Mouse (Mus musculus) intestine, embryonic 14.5 days (tissue): Measurements from ENCODE around the gene Cyp3a16. TPM values are rescaled to one million over a fixed set of nuclear protein-coding genes. Genes with fewer than 3 reads are reported as not detected.
"Not testable (repeated sequence)": the region's sequence is repeated elsewhere in the genome, so short reads cannot be mapped to it uniquely, and the experiment has no call there.

Source experiments
- ATAC-seq: fragments of 200-750 bp; cut with Nextera tagmentation; replicated peaks from 2 replicates; pipeline ENCODE4 v1.8.0; 2017; ENCODE audit warnings: low read depth, moderate number of reproducible peaks, moderate TSS enrichment, moderate library complexity; ENCODE audit not compliant: low FRiP score, low TSS enrichment
- DNase-seq: peaks from one replicate; pipeline ENCODE4 v3.0.0-alpha.2; 2018; ENCODE audit warnings: low spot score
- H3K27ac ChIP-seq: fragments of 300-500 bp; sonication (generic); 2 replicates; pipeline ENCODE4 v1.5.1; 2014; ENCODE audit warnings: low read depth, mild to moderate bottlenecking, control low read depth
- H3K27me3 ChIP-seq: fragments of 300-500 bp; sonication (generic); replicated peaks from 2 replicates; pipeline ENCODE4 v1.6.1; 2014; ENCODE audit warnings: low read length, control low read depth; ENCODE audit not compliant: control insufficient read depth, insufficient read depth
- H3K36me3 ChIP-seq: fragments of 300-500 bp; sonication (generic); 2 replicates; pipeline ENCODE4 v1.6.1; 2014; ENCODE audit warnings: low read length, control low read depth; ENCODE audit not compliant: control insufficient read depth, insufficient read depth
- H3K4me1 ChIP-seq: fragments of 300-500 bp; sonication (generic); replicated peaks from 2 replicates; pipeline ENCODE4 v1.6.1; 2014; ENCODE audit warnings: low read length, control low read depth, mixed read lengths; ENCODE audit not compliant: control insufficient read depth, insufficient read depth
- H3K4me2 ChIP-seq: fragments of 300-500 bp; sonication (generic); 2 replicates; pipeline ENCODE4 v1.6.1; 2014; ENCODE audit warnings: low read length
- H3K4me3 ChIP-seq: fragments of 300-500 bp; sonication (generic); 2 replicates; pipeline ENCODE4 v1.5.1; 2014; ENCODE audit warnings: low read depth, low read length, control low read depth, mixed read lengths
- H3K9ac ChIP-seq: fragments of 300-500 bp; sonication (generic); 2 replicates; pipeline ENCODE4 v1.6.1; 2014; ENCODE audit warnings: mild to moderate bottlenecking, low read length
- H3K9me3 ChIP-seq: fragments of 300-500 bp; sonication (generic); 2 replicates; pipeline ENCODE4 v1.6.1; 2016; ENCODE audit warnings: low read length, control low read depth; ENCODE audit not compliant: control insufficient read depth
- WGBS: fragments of 180-500 bp; shearing (Covaris S2); extraction: QIAGEN DNeasy Blood & Tissue Kit; methylation state at CpG from one replicate; pipeline ENCODE4 v1.1.7; 2014; 5-methylcytosine and 5-hydroxymethylcytosine counted together
- polyA plus RNA-seq: library from polyadenylated mRNA; unstranded; fragments of >200 nt; fragmentation: Nextera tagmentation; extraction: Ambion mirVana; gene quantifications from 2 replicates; pipeline ENCODE4 v1.2.1, GENCODE M21; 2014

Cyp3a16 gene
- not detected in 2 replicates for polyA plus RNA-seq

DNA sequence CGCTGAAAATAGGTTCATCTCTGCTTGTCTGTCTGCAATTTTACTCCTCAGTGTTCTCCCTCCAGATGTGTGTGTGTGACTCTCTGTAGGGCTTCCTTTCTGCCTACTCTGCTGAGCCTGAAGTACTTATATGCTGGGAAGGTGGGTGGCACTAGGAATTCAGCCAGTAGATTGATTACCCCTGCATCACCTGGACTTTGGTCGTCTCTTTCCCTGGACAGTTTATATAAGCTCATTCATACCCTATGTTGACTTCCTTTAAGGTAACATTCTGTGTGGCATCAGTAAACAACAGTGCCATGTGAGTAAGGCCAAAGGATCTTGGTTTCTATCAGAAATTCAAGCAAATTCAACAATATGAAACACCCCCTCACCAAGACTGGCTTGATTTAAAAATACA lies at the start of gene Cyp3a16:
TSS of gene Cyp3a16 (minus strand) at position 101 of the 400 bp plus-strand sequence.
- H3K9me3 ChIP-seq, H3K4me2 ChIP-seq, H3K9ac ChIP-seq, H3K36me3 ChIP-seq, ATAC-seq, H3K4me3 ChIP-seq, H3K4me1 ChIP-seq, DNase-seq, H3K27ac ChIP-seq, H3K27me3 ChIP-seq: not testable (repeated sequence)
- WGBS = 77% methylated on average over 2 of the region's 2 CpGs

DNA sequence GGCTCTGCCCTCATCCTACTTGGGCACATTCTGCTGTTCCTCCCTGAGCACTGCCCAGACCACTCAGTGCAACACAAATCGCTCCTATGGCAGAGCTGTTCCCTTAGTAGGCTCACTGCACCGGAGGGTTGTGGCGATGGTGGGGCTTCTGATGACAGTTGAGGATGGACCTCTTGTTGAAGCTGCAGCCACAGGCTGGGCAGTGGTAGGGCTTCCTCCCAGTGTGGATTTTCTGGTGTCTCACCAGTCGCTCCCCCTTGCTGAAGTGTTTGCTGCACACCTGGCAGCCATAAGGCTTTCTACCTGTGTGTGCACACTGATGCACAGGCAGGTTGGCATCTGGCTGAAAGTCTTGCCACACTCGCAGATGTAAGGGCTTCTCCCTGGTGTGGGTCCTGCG lies 20.8 kb upstream of the Cyp3a16 start:
- no CpG with 5 or more reads among the region's 6 CpGs for WGBS
- Histone ChIP-seq H3K4me1 (no peaks in the 10 kb centered on the region), H3K9ac (no peak overlapping the region), H3K27me3 (no peaks in the 10 kb centered on the region), H3K36me3 (no peaks in the 10 kb centered on the region), H3K27ac (no peak overlapping the region), H3K9me3 (no peaks in the 10 kb centered on the region), H3K4me2 (no peak overlapping the region), H3K4me3 (no peak overlapping the region)
- ATAC-seq = no peak
- no peak for DNase-seq

DNA sequence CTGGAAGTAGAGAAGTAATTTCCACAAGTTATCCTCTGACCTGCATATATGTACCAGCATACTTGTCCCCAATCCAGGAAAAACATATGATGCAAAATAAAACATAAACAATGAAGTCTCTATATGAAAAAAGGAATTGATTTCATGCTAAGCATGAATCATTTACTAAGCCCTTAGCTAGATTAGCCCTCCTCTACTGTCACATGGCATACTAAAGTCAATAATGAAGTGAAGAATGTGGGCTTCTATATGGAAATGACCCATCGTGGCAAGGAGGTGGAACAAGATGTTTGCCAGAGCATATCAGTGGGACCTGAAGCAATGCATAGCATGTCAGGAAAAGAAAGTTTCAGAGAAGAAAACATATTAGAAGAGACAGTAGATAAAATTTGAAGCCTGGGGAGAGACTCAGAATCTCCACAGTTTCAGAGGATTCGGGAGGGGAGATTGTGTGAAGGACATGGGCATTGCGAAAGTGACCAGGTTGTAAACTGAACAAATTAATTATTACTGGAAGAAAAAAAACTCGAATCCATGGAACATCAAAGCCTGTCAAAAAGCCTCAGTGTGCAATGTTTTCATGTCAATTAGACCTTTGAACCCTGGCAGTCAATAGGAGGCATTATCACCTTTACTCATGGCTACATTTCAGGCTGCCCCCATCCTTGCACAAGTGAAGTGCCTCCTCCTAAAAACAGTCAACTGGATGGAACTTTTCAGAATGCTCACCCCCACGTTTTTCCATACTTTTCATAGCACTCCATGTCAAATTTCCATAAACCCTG lies 5.0 kb downstream of the Cyp3a16 start:
- H3K4me2 ChIP-seq = no peak overlapping the region
- no peaks in the 10 kb centered on the region for H3K27me3 ChIP-seq
- H3K9me3 ChIP-seq = 0 out of 2 replicates have a peak, but pooled peaks cover 7% of the 10 kb centered on the region
- 60% methylated on average over 5 of the region's 5 CpGs for WGBS
- DNase-seq (no peak), ATAC-seq (no peak)
- H3K4me3 ChIP-seq = no peak overlapping the region
- no peak overlapping the region for H3K27ac ChIP-seq
- H3K36me3 ChIP-seq = no peaks in the 10 kb centered on the region
- H3K4me1 ChIP-seq = no peaks in the 10 kb centered on the region
- H3K9ac ChIP-seq = no peak overlapping the region

DNA sequence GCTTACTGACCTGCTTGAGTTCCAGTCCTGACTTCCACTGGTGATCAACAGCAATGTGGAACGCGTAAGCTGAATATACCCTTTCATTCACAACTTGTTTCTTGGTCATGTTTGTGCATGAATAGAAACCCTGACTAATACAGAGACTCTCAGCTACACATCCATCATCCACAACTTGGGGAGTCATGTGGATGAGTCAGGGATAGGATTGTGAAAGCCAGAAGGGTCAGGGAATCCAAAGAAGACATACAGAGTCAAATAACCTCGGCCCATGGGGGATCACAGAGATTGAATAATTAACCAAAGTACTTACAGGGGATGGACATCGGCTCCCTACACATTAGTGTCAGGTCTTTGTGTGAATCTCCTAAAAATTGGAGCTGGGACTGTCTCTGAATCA lies 7.2 kb downstream of the Cyp3a16 start:
- ATAC-seq (no peak), DNase-seq (no peak)
- Histone ChIP-seq H3K27ac (no peak overlapping the region), H3K9me3 (0 out of 2 replicates have a peak, but pooled peaks cover 3% of the 10 kb centered on the region), H3K9ac (no peak overlapping the region), H3K4me2 (no peak overlapping the region), H3K4me3 (no peak overlapping the region), H3K4me1 (no peaks in the 10 kb centered on the region), H3K36me3 (no peaks in the 10 kb centered on the region), H3K27me3 (no peaks in the 10 kb centered on the region)
- 84% methylated on average over 4 of the region's 4 CpGs for WGBS

DNA sequence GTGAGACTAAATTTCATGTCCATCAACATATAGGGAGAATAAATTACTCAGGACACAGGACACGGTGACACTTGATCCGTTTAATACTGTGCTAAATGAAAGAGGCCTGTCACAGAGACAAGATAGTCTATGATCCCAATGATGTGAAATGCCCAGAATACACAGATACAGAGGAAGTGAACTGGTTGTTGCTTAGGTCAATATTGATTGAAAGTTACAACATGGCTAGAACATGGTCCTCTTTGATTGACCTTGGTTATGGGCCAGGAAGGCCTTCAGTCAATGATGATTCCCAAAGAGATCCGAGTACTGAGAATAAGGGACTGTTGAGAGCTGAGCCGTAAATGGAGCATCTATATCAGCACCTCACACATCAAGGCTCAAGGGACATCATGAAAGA lies 15.1 kb downstream of the Cyp3a16 start:
- ATAC-seq = no peak
- Histone ChIP-seq H3K4me1 (no peaks in the 10 kb centered on the region), H3K4me2 (no peak overlapping the region), H3K4me3 (no peak overlapping the region), H3K9ac (no peak overlapping the region), H3K27ac (no peak overlapping the region), H3K36me3 (no peaks in the 10 kb centered on the region), H3K27me3 (no peaks in the 10 kb centered on the region), H3K9me3 (0 out of 2 replicates have a peak, but pooled peaks cover 2% of the 10 kb centered on the region)
- WGBS = 82% methylated on average over 4 of the region's 4 CpGs
- no peak for DNase-seq

DNA sequence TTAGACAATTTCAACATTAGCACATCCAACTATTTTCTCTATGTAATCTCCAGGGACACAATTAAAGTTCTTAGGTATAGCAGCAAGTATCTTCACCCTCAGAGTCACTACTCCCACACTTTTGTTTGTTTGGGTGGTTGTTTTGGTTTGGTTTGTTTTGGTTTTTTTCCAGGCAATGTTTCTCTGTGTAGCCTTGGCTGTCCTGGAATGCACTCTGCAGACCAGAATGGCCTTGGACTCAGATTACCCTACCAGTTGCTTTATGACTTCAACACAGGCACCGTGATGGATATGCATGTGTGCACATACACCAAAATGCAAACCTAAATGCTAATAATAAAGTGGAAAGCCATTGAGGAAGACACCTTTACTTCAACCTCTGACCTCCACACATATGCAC lies 35.8 kb downstream of the Cyp3a16 start:
- H3K36me3 ChIP-seq = no peaks in the 10 kb centered on the region
- H3K27ac ChIP-seq = no peak overlapping the region
- no peak for DNase-seq
- no peak for ATAC-seq
- 70% methylated on average over 1 of the region's 1 CpGs for WGBS
- no peak overlapping the region for H3K4me3 ChIP-seq
- no peak overlapping the region for H3K4me2 ChIP-seq
- no peak overlapping the region for H3K9ac ChIP-seq
- H3K4me1 ChIP-seq = no peaks in the 10 kb centered on the region
- no peaks in the 10 kb centered on the region for H3K27me3 ChIP-seq
- H3K9me3 ChIP-seq = peaks cover 6% of the 10 kb centered on the region; the same call in 1 of the 2 replicates

DNA sequence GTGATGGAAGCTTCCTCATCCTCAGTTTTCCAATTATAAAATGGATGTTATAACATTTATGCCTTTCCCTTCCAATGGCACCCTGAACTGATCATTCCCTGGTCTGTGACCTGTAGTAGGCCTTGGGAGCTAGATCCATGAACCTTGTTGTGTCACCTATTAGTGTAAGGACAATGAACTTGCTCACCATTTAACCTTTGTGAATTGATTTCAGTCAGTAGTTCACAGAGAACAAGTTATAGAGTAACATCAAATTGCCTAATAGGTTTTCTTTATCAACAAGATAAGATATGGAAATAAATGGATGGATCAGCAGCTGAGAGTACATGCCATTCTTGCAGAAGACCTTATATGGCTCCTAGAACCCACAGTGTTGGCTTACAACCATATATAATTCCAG lies 38.5 kb downstream of the Cyp3a16 start:
- DNase-seq (no peak), ATAC-seq (no peak)
- H3K4me2 ChIP-seq = no peak overlapping the region
- H3K27ac ChIP-seq = no peak overlapping the region
- H3K4me3 ChIP-seq = no peak overlapping the region
- no peak overlapping the region for H3K9ac ChIP-seq
- no peaks in the 10 kb centered on the region for H3K36me3 ChIP-seq
- no peaks in the 10 kb centered on the region for H3K4me1 ChIP-seq
- 0 out of 2 replicates have a peak, but pooled peaks cover 6% of the 10 kb centered on the region for H3K9me3 ChIP-seq
- H3K27me3 ChIP-seq = no peaks in the 10 kb centered on the region

DNA sequence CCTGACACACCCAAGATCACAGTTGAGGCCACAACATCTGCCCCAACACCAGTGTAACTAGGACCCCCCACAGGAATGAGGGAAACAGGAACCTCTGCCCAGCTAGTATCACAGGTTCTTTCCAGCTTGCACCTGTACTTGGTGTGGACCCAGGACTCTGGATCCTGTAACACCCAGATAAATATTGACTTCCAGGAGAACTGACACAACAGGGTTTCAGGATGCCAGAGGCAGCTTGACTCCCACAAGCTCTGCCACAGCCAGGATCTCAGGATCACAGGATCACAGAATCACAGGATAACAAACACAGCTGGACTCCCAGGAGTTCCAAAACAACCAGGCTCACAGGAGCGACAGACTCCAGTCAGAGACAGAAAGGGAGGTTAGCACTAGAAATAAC lies 47.2 kb downstream of the Cyp3a16 start:
- Histone ChIP-seq H3K4me1 (no peaks in the 10 kb centered on the region), H3K36me3 (no peaks in the 10 kb centered on the region), H3K9ac (no peak overlapping the region), H3K27me3 (no peaks in the 10 kb centered on the region), H3K4me3 (no peak overlapping the region), H3K9me3 (no peaks in the 10 kb centered on the region), H3K27ac (no peak overlapping the region), H3K4me2 (no peak overlapping the region)
- 70% methylated on average over 1 of the region's 1 CpGs for WGBS
- ATAC-seq = no peak
- no peak for DNase-seq

DNA sequence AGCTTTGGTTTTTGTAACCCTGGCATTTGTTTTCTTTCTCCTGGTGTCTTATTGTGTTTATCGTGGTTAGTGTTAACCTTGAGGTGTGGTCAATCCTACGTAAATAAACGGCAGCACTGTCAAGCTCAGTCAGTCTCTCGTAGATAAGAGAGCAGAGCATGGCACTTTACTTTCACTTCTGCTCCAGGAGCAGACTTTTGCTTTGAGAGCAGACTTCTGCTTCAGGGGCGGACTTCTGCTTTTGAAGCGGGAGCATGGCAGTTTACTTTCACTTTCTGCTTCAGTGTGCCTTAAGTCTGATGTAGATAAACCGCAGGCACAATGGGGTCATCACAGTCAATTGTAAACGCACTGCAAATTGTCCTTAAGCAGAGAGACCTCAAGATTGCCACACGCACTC lies 54.1 kb downstream of the Cyp3a16 start:
- not testable (repeated sequence) for H3K36me3 ChIP-seq, H3K9me3 ChIP-seq, H3K27ac ChIP-seq, H3K4me3 ChIP-seq, DNase-seq, ATAC-seq, H3K4me1 ChIP-seq, H3K4me2 ChIP-seq, H3K27me3 ChIP-seq, H3K9ac ChIP-seq
- WGBS = 93% methylated on average over 9 of the region's 9 CpGs
